Comparison of ENCODE assay signal across 7 mouse cellular contexts in genomic region chr14:105501792-105502632, GRCm38 (mm10).
A peak's percentile ranks its signal among the peaks of the same experiment; 100 is the strongest.
DNase-seq lines count a peak whose midpoint lies in the region; ATAC-seq and TF ChIP-seq lines count a peak whose summit lies in the region.

No protein-coding gene starts in this region.

- no peak overlapping the region for H3K27ac ChIP-seq in testis, adult 2 months (ENCODE audit: control insufficient read depth, insufficient read depth, low read depth, low read length)
- H3K27ac ChIP-seq in forebrain, embryonic 11.5 days (ENCODE audit: low read depth, low read length), result peak overlapping the region; percentile 57
- H3K27ac ChIP-seq in kidney, postnatal 0 days, result peak overlapping the region; percentile 61; the same call in 1 of the 2 replicates
- no peak overlapping the region for H3K27ac ChIP-seq in neural tube, embryonic 14.5 days (ENCODE audit: low read depth, low read length)

- no peaks in the 10 kb centered on the region for H3K36me3 ChIP-seq in testis, adult 2 months (ENCODE audit: control insufficient read depth, insufficient read depth, low read length)
- H3K36me3 ChIP-seq in forebrain, embryonic 11.5 days (ENCODE audit: control insufficient read depth, insufficient read depth, low read length), result no peaks in the 10 kb centered on the region
- H3K36me3 ChIP-seq in kidney, postnatal 0 days (ENCODE audit: insufficient read depth, low read length), result no peaks in the 10 kb centered on the region
- H3K36me3 ChIP-seq in neural tube, embryonic 14.5 days (ENCODE audit: control insufficient read depth, insufficient read depth, low read length), result no peaks in the 10 kb centered on the region

- H3K4me3 ChIP-seq in testis, adult 2 months (ENCODE audit: control insufficient read depth, low read depth, low read length), result peak overlapping the region; percentile 83
- peak overlapping the region; percentile 4; the same call in 1 of the 2 replicates for H3K4me3 ChIP-seq in forebrain, embryonic 11.5 days (ENCODE audit: low read depth, low read length)
- H3K4me3 ChIP-seq in kidney, postnatal 0 days (replicated peaks; ENCODE audit: low read depth, low read length), result peak overlapping the region; percentile 11; the same call in 1 of the 2 replicates
- H3K4me3 ChIP-seq in neural tube, embryonic 14.5 days (ENCODE audit: low read depth, low read length), result no peak overlapping the region

- no peak for DNase-seq in testis, postnatal 14 days (ENCODE audit: low spot score)
- DNase-seq in forebrain, embryonic 11.5 days (ENCODE audit: low spot score), result peak; percentile 62
- peak; percentile 78 for DNase-seq in kidney, postnatal 0 days (ENCODE audit: low spot score)
- no peak for DNase-seq in urinary bladder, adult 2 months (ENCODE audit: low spot score)
- no peak for DNase-seq in gastrocnemius, postnatal 14 days

- no peak for TF ChIP-seq CTCF in testis, adult 2 months (IDR thresholded peaks at IDR 0.05; ENCODE audit: control insufficient read depth, insufficient read depth, insufficient replicate concordance, low read depth, low read length)
- no peak for TF ChIP-seq CTCF in kidney, postnatal 0 days (IDR thresholded peaks at IDR 0.05; ENCODE audit: low read depth)

- H3K4me1 ChIP-seq in testis, adult 2 months (ENCODE audit: control insufficient read depth, insufficient read depth, low read length), result peaks cover 5% of the 10 kb centered on the region
- H3K4me1 ChIP-seq in forebrain, embryonic 11.5 days (replicated peaks; ENCODE audit: control insufficient read depth, insufficient read depth, low read length), result peaks cover 26% of the 10 kb centered on the region; the same call in 1 of the 2 replicates
- H3K4me1 ChIP-seq in kidney, postnatal 0 days (replicated peaks; ENCODE audit: insufficient read depth, low read length), result 0 out of 2 replicates have a peak, but pooled peaks cover 17% of the 10 kb centered on the region
- H3K4me1 ChIP-seq in neural tube, embryonic 14.5 days (ENCODE audit: control insufficient read depth, insufficient read depth, low read length), result peaks cover 22% of the 10 kb centered on the region

- WGBS in forebrain, embryonic 11.5 days, result 1% methylated on average over 21 of the region's 21 CpGs
- WGBS in kidney, postnatal 0 days, result 9% methylated on average over 21 of the region's 21 CpGs
- 4% methylated on average over 21 of the region's 21 CpGs for WGBS in neural tube, embryonic 14.5 days

- TF ChIP-seq POLR2A in testis, adult 2 months (IDR thresholded peaks at IDR 0.05; ENCODE audit: control insufficient read depth, low read depth, low read length), result no peak

- peaks cover 2% of the 10 kb centered on the region; the same call in 1 of the 2 replicates for H3K27me3 ChIP-seq in testis, adult 2 months (ENCODE audit: control insufficient read depth, insufficient read depth, low read length)
- peaks cover 12% of the 10 kb centered on the region for H3K27me3 ChIP-seq in forebrain, embryonic 11.5 days (ENCODE audit: control insufficient read depth, insufficient read depth, low read length)
- H3K27me3 ChIP-seq in kidney, postnatal 0 days (ENCODE audit: insufficient read depth, low read length), result no peaks in the 10 kb centered on the region
- H3K27me3 ChIP-seq in neural tube, embryonic 14.5 days (ENCODE audit: control insufficient read depth, insufficient read depth, low read length), result no peaks in the 10 kb centered on the region

- intact Hi-C loops in gastrocnemius, postnatal 14 days (cut with DNase I; ENCODE audit: low total_unique reads), result no loop called here

- peak overlapping the region; percentile 29 for H3K9ac ChIP-seq in forebrain, embryonic 11.5 days (ENCODE audit: low read length)
- no peak overlapping the region for H3K9ac ChIP-seq in kidney, postnatal 0 days (ENCODE audit: low read depth, low read length)
- H3K9ac ChIP-seq in neural tube, embryonic 14.5 days (replicated peaks; ENCODE audit: low read depth, low read length), result no peak overlapping the region

- H3K4me2 ChIP-seq in forebrain, embryonic 11.5 days (ENCODE audit: low read depth, low read length, severe bottlenecking), result peak overlapping the region; percentile 42
- H3K4me2 ChIP-seq in kidney, postnatal 0 days (ENCODE audit: low read length), result peak overlapping the region; percentile 30
- peak overlapping the region; percentile 4; the same call in 1 of the 2 replicates for H3K4me2 ChIP-seq in neural tube, embryonic 14.5 days (ENCODE audit: low read depth, low read length)

- peak; percentile 44 for ATAC-seq in forebrain, embryonic 11.5 days (replicated peaks; ENCODE audit: low FRiP score)
- ATAC-seq in kidney, postnatal 0 days (replicated peaks; ENCODE audit: low FRiP score, low read depth), result peak; percentile 45
- ATAC-seq in neural tube, embryonic 14.5 days (ENCODE audit: low read depth), result peak; percentile 29; the same call in 1 of the 2 replicates

- no peaks in the 10 kb centered on the region for H3K9me3 ChIP-seq in forebrain, embryonic 11.5 days (ENCODE audit: control insufficient read depth, low read length)
- no peaks in the 10 kb centered on the region for H3K9me3 ChIP-seq in kidney, postnatal 0 days (replicated peaks; ENCODE audit: low read length)
- no peaks in the 10 kb centered on the region for H3K9me3 ChIP-seq in neural tube, embryonic 14.5 days (ENCODE audit: control insufficient read depth, low read length)

Comparison
In these comparisons a context has a peak if more than half of its experiments do, and no peak if none do; other contexts are left out.
1. H3K27ac ChIP-seq: peak in forebrain, embryonic 11.5 days (single experiment) and kidney, postnatal 0 days (single experiment); none in testis, adult 2 months (single experiment) and neural tube, embryonic 14.5 days (single experiment).
2. DNase-seq: peak in forebrain, embryonic 11.5 days (single experiment) and kidney, postnatal 0 days (single experiment); none in testis, postnatal 14 days (single experiment), urinary bladder, adult 2 months (single experiment) and gastrocnemius, postnatal 14 days (single experiment).
3. Peak in every context shown above with its lines, with median percentiles within 50 percentile points of each other: ATAC-seq and H3K4me2 ChIP-seq.